Mouse (Mus musculus): Measurements from ENCODE around the gene Chrm4.

Gene Chrm4

GRCm38 (mm10) chr2:91922586-91923414 lies 4.2 kb upstream of the Chrm4 start:
- no peak for DNase-seq (ENCODE audit: low read depth, low spot score)

GRCm38 (mm10) chr2:91923415-91924337 lies 3.4 kb upstream of the Chrm4 start:
- no peak for DNase-seq (ENCODE audit: low read depth, low spot score)

- no peak for DNase-seq (ENCODE audit: low read depth, low spot score)
Observed at GRCm38 (mm10) chr2:91924726-91925125, 2.3 kb upstream of the Chrm4 start.

- DNase-seq (ENCODE audit: low read depth, low spot score), result no peak
Observed at GRCm38 (mm10) chr2:91925442-91925841, 1.6 kb upstream of the Chrm4 start.

- no peak for DNase-seq (ENCODE audit: low read depth, low spot score)
Observed at GRCm38 (mm10) chr2:91927826-91928533, 931 bp downstream of the Chrm4 start.

- DNase-seq (ENCODE audit: low read depth, low spot score), result no peak
Observed at GRCm38 (mm10) chr2:91928534-91929350, 1.7 kb downstream of the Chrm4 start.

GRCm38 (mm10) chr2:91929455-91929854 lies 2.4 kb downstream of the Chrm4 start:
- no peak for DNase-seq (ENCODE audit: low read depth, low spot score)

- no peak for DNase-seq (ENCODE audit: low read depth, low spot score)
Observed at GRCm38 (mm10) chr2:91929936-91930335, 2.9 kb downstream of the Chrm4 start.

- DNase-seq (ENCODE audit: low read depth, low spot score), result no peak
Observed at GRCm38 (mm10) chr2:91930761-91931291, 3.8 kb downstream of the Chrm4 start.

GRCm38 (mm10) chr2:91931328-91932159 lies 4.5 kb downstream of the Chrm4 start:
- no peak for DNase-seq (ENCODE audit: low read depth, low spot score)

GRCm38 (mm10) chr2:91932160-91932711 lies 5.2 kb downstream of the Chrm4 start, which contains the start of gene Mdk:
TSS of gene Mdk (minus strand) at chr2:91932297.
- DNase-seq (ENCODE audit: low read depth, low spot score), result no peak

GRCm38 (mm10) chr2:91932737-91933350 lies 5.8 kb downstream of the Chrm4 start:
- DNase-seq (ENCODE audit: low read depth, low spot score), result no peak

GRCm38 (mm10) chr2:91933471-91933870 lies 6.4 kb downstream of the Chrm4 start:
- no peak for DNase-seq (ENCODE audit: low read depth, low spot score)

GRCm38 (mm10) chr2:91934016-91934415 lies 7.0 kb downstream of the Chrm4 start:
- DNase-seq (ENCODE audit: low read depth, low spot score), result no peak

- no peak for DNase-seq (ENCODE audit: low read depth, low spot score)
Observed at GRCm38 (mm10) chr2:91934826-91935525, 7.9 kb downstream of the Chrm4 start.

- no peak for DNase-seq (ENCODE audit: low read depth, low spot score)
Observed at GRCm38 (mm10) chr2:91936154-91936553, 9.1 kb downstream of the Chrm4 start.

GRCm38 (mm10) chr2:91939303-91939935 lies 12.4 kb downstream of the Chrm4 start:
- no peak for DNase-seq (ENCODE audit: low read depth, low spot score)

- no peak for DNase-seq (ENCODE audit: low read depth, low spot score)
Observed at GRCm38 (mm10) chr2:91942356-91942755, 15.3 kb downstream of the Chrm4 start.

Measured in retina, adult 2 months (tissue).